Mouse (Mus musculus) heart, embryonic 15.5 days (tissue): ENCODE measurements around the gene Tex21. TPM values are rescaled to one million over a fixed set of nuclear protein-coding genes. Genes with fewer than 3 reads are reported as not detected.

ENCODE experiments used
- ATAC-seq: fragments of 200-750 bp; cut with Nextera tagmentation; replicated peaks from 2 replicates; pipeline ENCODE4 v1.8.0; 2017; ENCODE audit warnings: low read depth, moderate TSS enrichment; ENCODE audit not compliant: insufficient number of reproducible peaks, insufficient read depth, low FRiP score
- H3K27ac ChIP-seq: fragments of 300-500 bp; sonication (generic); 2 replicates; pipeline ENCODE4 v1.5.1; 2015; ENCODE audit warnings: mild to moderate bottlenecking, inconsistent platforms
- H3K27me3 ChIP-seq: fragments of 300-500 bp; sonication (generic); 2 replicates; pipeline ENCODE4 v1.6.1; 2015; ENCODE audit warnings: inconsistent platforms
- H3K36me3 ChIP-seq: fragments of 300-500 bp; sonication (generic); 2 replicates; pipeline ENCODE4 v1.6.1; 2015; ENCODE audit warnings: mild to moderate bottlenecking, inconsistent platforms
- H3K4me1 ChIP-seq: fragments of 300-500 bp; sonication (generic); replicated peaks from 2 replicates; pipeline ENCODE4 v1.6.1; 2015; ENCODE audit warnings: inconsistent platforms
- H3K4me2 ChIP-seq: fragments of 300-500 bp; sonication (generic); 2 replicates; pipeline ENCODE4 v1.6.1; 2015; ENCODE audit warnings: inconsistent platforms, mild to moderate bottlenecking, moderate library complexity
- H3K4me3 ChIP-seq: fragments of 300-500 bp; sonication (generic); 2 replicates; pipeline ENCODE4 v1.5.1; 2015; ENCODE audit warnings: mild to moderate bottlenecking, inconsistent platforms
- H3K9ac ChIP-seq: fragments of 300-500 bp; sonication (generic); 2 replicates; pipeline ENCODE4 v1.6.1; 2015; ENCODE audit warnings: mild to moderate bottlenecking, inconsistent platforms
- H3K9me3 ChIP-seq: fragments of 300-500 bp; sonication (generic); replicated peaks from 2 replicates; pipeline ENCODE4 v1.6.1; 2016; ENCODE audit warnings: inconsistent platforms
- WGBS: fragments of 180-500 bp; shearing (Covaris S2); methylation state at CpG from one replicate; pipeline ENCODE4 v1.1.7; 2015; ENCODE audit warnings: mixed read lengths; 5-methylcytosine and 5-hydroxymethylcytosine counted together
- polyA plus RNA-seq: library from polyadenylated mRNA; unstranded; fragments of >200 nt; fragmentation: Nextera tagmentation; extraction: Ambion mirVana; gene quantifications from 2 replicates; pipeline ENCODE4 v1.2.1, GENCODE M21; 2015

Tex21 gene
- polyA plus RNA-seq, 1 experiment from 2014 or later: not detected

- no peak overlapping the region for H3K27ac ChIP-seq
- WGBS: 8% methylated on average over 17 of the region's 17 CpGs
Observed at GRCm38 (mm10) chr12:76256114-76256843, 9.7 kb upstream of the Tex21 start.

GRCm38 (mm10) chr12:76255499-76255875 lies 8.9 kb upstream of the Tex21 start:
- Histone ChIP-seq H3K27me3 (no peaks in the 10 kb centered on the region), H3K27ac (peak overlapping the region; percentile 81), H3K9ac (peak overlapping the region; percentile 73), H3K4me1 (peaks cover 10% of the 10 kb centered on the region), H3K4me2 (peak overlapping the region; percentile 92), H3K9me3 (no peaks in the 10 kb centered on the region), H3K4me3 (peak overlapping the region; percentile 73), H3K36me3 (no peaks in the 10 kb centered on the region)
- 0 out of 2 replicates have a peak, but pooled peaks have one; percentile 18 for ATAC-seq
- 2% methylated on average over 11 of the region's 11 CpGs for WGBS

More at GRCm38 (mm10) chr12:76256114-76256843, 9.7 kb upstream of the Tex21 start:
- no peaks in the 10 kb centered on the region for H3K9me3 ChIP-seq
- H3K27me3 ChIP-seq: no peaks in the 10 kb centered on the region
- peak overlapping the region; percentile 73 for H3K4me3 ChIP-seq
- H3K9ac ChIP-seq: peak overlapping the region; percentile 73
- ATAC-seq: no peak
- no peaks in the 10 kb centered on the region for H3K36me3 ChIP-seq
- peaks cover 10% of the 10 kb centered on the region for H3K4me1 ChIP-seq
- H3K4me2 ChIP-seq: peak overlapping the region; percentile 92

GRCm38 (mm10) chr12:76254725-76255498 lies 8.4 kb upstream of the Tex21 start, which contains the start of gene Mthfd1:
Gene Mthfd1, plus strand, starts transcription at chr12:76255298.
- Histone ChIP-seq H3K4me2 (peak within 1 kb of the TSS; percentile 92), H3K27me3 (no peaks in the 10 kb centered on the region), H3K9ac (peak within 1 kb of the TSS; percentile 73), H3K27ac (peak within 1 kb of the TSS; percentile 81), H3K9me3 (no peaks in the 10 kb centered on the region), H3K4me3 (peak within 1 kb of the TSS; percentile 73), H3K4me1 (peaks cover 10% of the 10 kb centered on the region), H3K36me3 (no peaks in the 10 kb centered on the region)
- peak; percentile 100 for ATAC-seq
- 2% methylated on average over 43 of the region's 43 CpGs for WGBS

GRCm38 (mm10) chr12:76253991-76254390 lies 7.4 kb upstream of the Tex21 start:
- WGBS: 73% methylated on average over 8 of the region's 8 CpGs
- H3K4me2 ChIP-seq: no peak overlapping the region

GRCm38 (mm10) chr12:76253591-76253990 lies 7.0 kb upstream of the Tex21 start:
- no peak overlapping the region for H3K4me3 ChIP-seq
- no peaks in the 10 kb centered on the region for H3K27me3 ChIP-seq
- H3K27ac ChIP-seq: no peak overlapping the region
- H3K9ac ChIP-seq: no peak overlapping the region
- no peaks in the 10 kb centered on the region for H3K36me3 ChIP-seq
- ATAC-seq: no peak
- no peak overlapping the region for H3K4me2 ChIP-seq
- peaks cover 10% of the 10 kb centered on the region for H3K4me1 ChIP-seq
- 71% methylated on average over 2 of the region's 2 CpGs for WGBS
- H3K9me3 ChIP-seq: no peaks in the 10 kb centered on the region

More at GRCm38 (mm10) chr12:76253991-76254390, 7.4 kb upstream of the Tex21 start:
- H3K27ac ChIP-seq: no peak overlapping the region
- no peaks in the 10 kb centered on the region for H3K36me3 ChIP-seq
- ATAC-seq: no peak
- no peak overlapping the region for H3K4me3 ChIP-seq
- no peaks in the 10 kb centered on the region for H3K9me3 ChIP-seq
- peaks cover 10% of the 10 kb centered on the region for H3K4me1 ChIP-seq
- no peaks in the 10 kb centered on the region for H3K27me3 ChIP-seq
- H3K9ac ChIP-seq: no peak overlapping the region

- H3K27ac ChIP-seq: no peak overlapping the region
- H3K4me3 ChIP-seq: no peak overlapping the region
- ATAC-seq: no peak
- peaks cover 10% of the 10 kb centered on the region for H3K4me1 ChIP-seq
- H3K4me2 ChIP-seq: no peak overlapping the region
- H3K9me3 ChIP-seq: no peaks in the 10 kb centered on the region
- WGBS: 68% methylated on average over 1 of the region's 1 CpGs
- H3K36me3 ChIP-seq: no peaks in the 10 kb centered on the region
- no peaks in the 10 kb centered on the region for H3K27me3 ChIP-seq
- H3K9ac ChIP-seq: no peak overlapping the region
Observed at GRCm38 (mm10) chr12:76253090-76253489, 6.5 kb upstream of the Tex21 start.

GRCm38 (mm10) chr12:76244981-76245380 lies 1.6 kb downstream of the Tex21 start:
- H3K9ac ChIP-seq: no peak overlapping the region
- ATAC-seq: no peak
- WGBS: 84% methylated on average over 8 of the region's 8 CpGs

GRCm38 (mm10) chr12:76241833-76242232 lies 4.7 kb downstream of the Tex21 start:
- Histone ChIP-seq H3K4me2 (no peak overlapping the region), H3K27ac (no peak overlapping the region), H3K9ac (no peak overlapping the region), H3K9me3 (no peaks in the 10 kb centered on the region), H3K36me3 (no peaks in the 10 kb centered on the region), H3K4me1 (no peaks in the 10 kb centered on the region), H3K27me3 (no peaks in the 10 kb centered on the region), H3K4me3 (no peak overlapping the region)
- 60% methylated on average over 5 of the region's 5 CpGs for WGBS
- no peak for ATAC-seq

More at GRCm38 (mm10) chr12:76244981-76245380, 1.6 kb downstream of the Tex21 start:
- no peak overlapping the region for H3K4me3 ChIP-seq
- no peaks in the 10 kb centered on the region for H3K27me3 ChIP-seq
- H3K4me2 ChIP-seq: no peak overlapping the region
- no peaks in the 10 kb centered on the region for H3K9me3 ChIP-seq
- H3K36me3 ChIP-seq: no peaks in the 10 kb centered on the region
- H3K27ac ChIP-seq: no peak overlapping the region
- H3K4me1 ChIP-seq: no peaks in the 10 kb centered on the region

- no peaks in the 10 kb centered on the region for H3K36me3 ChIP-seq
- H3K4me3 ChIP-seq: no peak overlapping the region
- WGBS: 60% methylated on average over 3 of the region's 3 CpGs
- H3K4me2 ChIP-seq: no peak overlapping the region
- H3K9me3 ChIP-seq: no peaks in the 10 kb centered on the region
- no peak overlapping the region for H3K9ac ChIP-seq
- no peak overlapping the region for H3K27ac ChIP-seq
- H3K27me3 ChIP-seq: no peaks in the 10 kb centered on the region
- no peak for ATAC-seq
- no peaks in the 10 kb centered on the region for H3K4me1 ChIP-seq
Observed at GRCm38 (mm10) chr12:76241084-76241483, 5.5 kb downstream of the Tex21 start.

- Histone ChIP-seq H3K4me3 (no peak overlapping the region), H3K4me2 (no peak overlapping the region), H3K27ac (no peak overlapping the region), H3K4me1 (no peaks in the 10 kb centered on the region), H3K27me3 (no peaks in the 10 kb centered on the region), H3K36me3 (no peaks in the 10 kb centered on the region), H3K9me3 (no peaks in the 10 kb centered on the region), H3K9ac (no peak overlapping the region)
- no peak for ATAC-seq
- 89% methylated on average over 3 of the region's 3 CpGs for WGBS
Observed at GRCm38 (mm10) chr12:76240670-76241069, 5.9 kb downstream of the Tex21 start.

GRCm38 (mm10) chr12:76239839-76240571 lies 6.5 kb downstream of the Tex21 start:
- Histone ChIP-seq H3K9ac (no peak overlapping the region), H3K4me3 (no peak overlapping the region), H3K27me3 (no peaks in the 10 kb centered on the region), H3K4me2 (no peak overlapping the region), H3K9me3 (no peaks in the 10 kb centered on the region), H3K4me1 (no peaks in the 10 kb centered on the region), H3K27ac (no peak overlapping the region), H3K36me3 (no peaks in the 10 kb centered on the region)
- ATAC-seq: no peak
- 65% methylated on average over 7 of the region's 7 CpGs for WGBS
